Mouse (Mus musculus) bone marrow macrophage, adult 2 months (primary cell): ENCODE data around the gene Clec16a. TPM values are rescaled to one million over a fixed set of nuclear protein-coding genes. Genes with fewer than 3 reads are reported as not detected.

Source experiments
- H3K27ac ChIP-seq: 2 replicates; pipeline ENCODE4 v1.5.1; 2012; ENCODE audit warnings: low read depth, low read length; ENCODE audit not compliant: insufficient read depth
- H3K4me1 ChIP-seq: 2 replicates; pipeline ENCODE4 v1.6.1; 2012; ENCODE audit warnings: low read length; ENCODE audit not compliant: control insufficient read depth, insufficient read depth
- H3K4me3 ChIP-seq: 2 replicates; pipeline ENCODE4 v1.5.1; 2012; ENCODE audit warnings: mild to moderate bottlenecking, low read length, moderate library complexity; ENCODE audit not compliant: insufficient read depth
- CTCF ChIP-seq: IDR thresholded peaks from 2 replicates; pipeline ENCODE4 v1.5.1; 2012; ENCODE audit warnings: low read depth, mild to moderate bottlenecking, low read length, moderate library complexity
- POLR2A ChIP-seq: IDR thresholded peaks from 2 replicates; pipeline ENCODE4 v1.6.1; 2012; ENCODE audit warnings: mild to moderate bottlenecking, low read depth, low read length, borderline replicate concordance
- polyA plus RNA-seq: library from polyadenylated mRNA; stranded (reverse); fragments of >200 nt; gene quantifications from 2 replicates; pipeline ENCODE4 v1.2.4, GENCODE M21; 2012; ENCODE audit not compliant: missing spikeins, insufficient read depth, insufficient read length

Gene Clec16a
- polyA plus RNA-seq, 1 experiment = 15.8 TPM

GRCm38 (mm10) chr16:10530179-10530578 lies 15.0 kb upstream of the Clec16a start:
- Histone ChIP-seq H3K4me1 (no peaks in the 10 kb centered on the region), H3K27ac (no peak overlapping the region), H3K4me3 (no peak overlapping the region)
- TF ChIP-seq CTCF = no peak
- TF ChIP-seq POLR2A = no peak

DNA sequence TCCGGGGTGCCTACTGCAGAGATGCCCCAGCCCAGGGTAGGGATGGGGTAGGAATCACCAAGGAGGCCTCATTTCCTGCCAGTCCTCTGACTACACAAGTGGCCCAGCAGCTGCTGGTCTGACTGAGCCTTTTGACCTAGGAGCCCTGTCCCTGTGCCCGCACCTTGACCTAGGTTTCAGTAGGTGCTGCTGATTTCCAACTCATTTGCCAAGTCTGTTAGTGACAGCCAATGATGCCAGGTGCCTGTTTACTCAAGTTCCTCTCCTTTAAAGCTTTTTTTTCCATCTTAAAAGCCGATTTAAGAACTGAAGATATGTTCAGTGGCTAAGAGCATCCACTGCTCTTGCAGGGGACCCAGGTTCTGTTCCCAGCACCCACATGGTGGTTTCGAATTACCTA lies 11.4 kb upstream of the Clec16a start:
- TF ChIP-seq CTCF = no peak
- no peak for TF ChIP-seq POLR2A
- H3K27ac ChIP-seq = no peak overlapping the region
- no peak overlapping the region for H3K4me3 ChIP-seq
- H3K4me1 ChIP-seq = no peaks in the 10 kb centered on the region; the same call in 1 of the 2 replicates

DNA sequence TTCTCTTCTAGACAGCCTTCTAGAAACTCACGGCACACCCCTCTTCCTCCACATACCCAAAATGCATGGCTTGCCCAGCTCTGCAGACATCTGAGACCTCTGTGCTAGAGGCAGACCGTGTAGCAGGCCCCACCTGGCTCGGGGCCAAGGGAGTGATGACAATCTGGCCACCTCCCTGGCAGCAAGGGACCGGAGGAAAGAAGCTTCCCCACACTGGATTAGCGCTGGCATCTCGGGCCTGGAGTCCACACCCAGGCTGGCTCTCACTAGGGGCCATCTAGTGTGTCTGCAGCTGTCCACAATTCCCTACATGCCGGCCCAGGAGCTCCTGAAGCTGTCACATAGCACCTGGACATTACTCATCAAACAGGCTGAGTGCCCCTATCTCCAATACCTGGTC lies 10.6 kb upstream of the Clec16a start:
- Histone ChIP-seq H3K27ac (no peak overlapping the region), H3K4me1 (no peaks in the 10 kb centered on the region; the same call in 1 of the 2 replicates), H3K4me3 (no peak overlapping the region)
- TF ChIP-seq CTCF = no peak
- TF ChIP-seq POLR2A = no peak

GRCm38 (mm10) chr16:10536323-10536722 lies 8.8 kb upstream of the Clec16a start:
- Histone ChIP-seq H3K4me3 (no peak overlapping the region), H3K27ac (no peak overlapping the region), H3K4me1 (peaks cover 4% of the 10 kb centered on the region)
- TF ChIP-seq CTCF (no peak), POLR2A (no peak)

DNA sequence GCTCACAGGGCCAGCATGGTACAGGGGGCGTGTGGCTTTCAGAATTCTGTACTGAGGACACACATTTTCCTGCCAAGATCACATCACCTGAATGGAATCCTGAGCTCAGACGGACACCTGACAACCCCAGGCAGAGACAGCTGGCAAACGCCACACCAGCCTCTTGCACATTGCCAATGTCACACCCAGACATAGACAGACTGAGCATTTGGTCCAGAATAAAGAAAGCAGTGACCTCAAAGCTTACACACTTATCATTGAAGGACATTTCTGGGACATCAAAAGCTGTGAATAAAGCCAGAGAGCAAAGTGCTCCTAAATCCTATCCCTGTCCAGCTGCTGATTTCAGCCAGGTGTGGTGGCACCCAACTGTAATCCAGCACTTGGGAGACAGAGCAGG lies 8.2 kb upstream of the Clec16a start:
- Histone ChIP-seq H3K27ac (no peak overlapping the region), H3K4me3 (no peak overlapping the region), H3K4me1 (peaks cover 10% of the 10 kb centered on the region)
- TF ChIP-seq POLR2A (no peak), CTCF (no peak)

- H3K4me1 ChIP-seq = peaks cover 12% of the 10 kb centered on the region
- H3K27ac ChIP-seq = no peak overlapping the region
- no peak for TF ChIP-seq CTCF
- no peak for TF ChIP-seq POLR2A
Observed at GRCm38 (mm10) chr16:10540763-10541597, 4.2 kb upstream of the Clec16a start.

DNA sequence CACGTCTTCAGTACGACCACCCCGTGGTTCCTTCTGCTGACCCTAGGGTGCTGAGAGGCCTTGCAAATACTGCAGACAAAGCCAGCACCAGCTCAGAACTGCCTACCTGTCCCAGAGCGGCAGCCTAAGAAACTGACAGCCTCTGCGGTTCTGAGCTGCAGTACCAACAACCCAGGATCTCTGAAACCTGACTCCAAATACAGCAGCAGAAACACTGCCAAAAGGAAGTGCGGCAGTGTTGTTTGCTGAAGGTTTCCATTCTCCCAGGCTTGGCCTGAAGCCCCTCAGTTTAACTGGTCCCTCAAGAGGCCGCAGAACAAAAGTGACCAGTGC lies 3.6 kb upstream of the Clec16a start:
- peak overlapping the region; percentile 86 for H3K4me3 ChIP-seq
- TF ChIP-seq POLR2A (no peak), CTCF (no peak)
- H3K27ac ChIP-seq = no peak overlapping the region
- peaks cover 13% of the 10 kb centered on the region for H3K4me1 ChIP-seq

More at GRCm38 (mm10) chr16:10540763-10541597, 4.2 kb upstream of the Clec16a start:
- H3K4me3 ChIP-seq = peak overlapping the region; percentile 86; the same call in 1 of the 2 replicates

- Histone ChIP-seq H3K4me3 (peak overlapping the region; percentile 86), H3K27ac (no peak overlapping the region), H3K4me1 (peaks cover 17% of the 10 kb centered on the region)
- TF ChIP-seq CTCF (no peak), POLR2A (no peak)
Observed at GRCm38 (mm10) chr16:10542266-10542665, 2.9 kb upstream of the Clec16a start.

DNA sequence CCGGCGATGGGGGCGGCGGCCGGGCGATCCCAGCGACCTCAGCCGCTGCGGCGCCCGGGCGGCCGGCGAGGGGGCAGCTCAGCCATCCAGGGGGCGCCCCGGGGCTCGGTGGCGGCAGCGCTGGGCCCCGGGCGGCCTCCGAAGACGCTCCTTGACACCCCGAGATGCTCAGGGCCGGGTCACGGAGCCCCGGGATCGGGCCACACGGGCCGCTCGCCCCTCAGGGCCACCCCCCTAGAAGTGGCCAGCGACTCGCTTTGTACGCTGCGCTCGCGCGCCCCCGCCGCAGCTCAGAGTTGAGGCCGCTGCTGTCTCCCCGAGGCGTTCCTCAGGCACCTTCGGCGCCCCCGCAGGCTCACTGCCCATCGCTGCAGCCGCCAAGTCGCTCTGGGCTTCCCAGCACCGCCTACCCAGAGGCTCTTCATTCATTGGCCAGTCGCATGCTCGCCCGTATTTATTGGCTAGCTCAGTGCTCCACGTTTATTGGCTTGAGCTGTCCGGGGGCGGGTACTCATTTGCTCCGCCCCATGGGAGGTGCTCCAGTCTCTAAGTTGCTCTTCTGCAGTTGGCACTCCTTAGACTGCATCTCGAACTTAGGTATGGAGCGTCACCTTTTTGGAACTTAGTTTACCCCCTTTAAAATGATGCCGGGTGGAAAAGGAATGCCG lies 2.3 kb upstream of the Clec16a start, which contains the start of gene Dexi:
Gene Dexi (minus strand): TSS at position 357 of the 668 bp plus-strand sequence.
- peaks cover 19% of the 10 kb centered on the region for H3K4me1 ChIP-seq
- no peak for TF ChIP-seq CTCF
- TF ChIP-seq POLR2A = peak; percentile 88
- peak within 1 kb of the TSS; percentile 86 for H3K4me3 ChIP-seq
- H3K27ac ChIP-seq = no peak within 1 kb of the TSS

DNA sequence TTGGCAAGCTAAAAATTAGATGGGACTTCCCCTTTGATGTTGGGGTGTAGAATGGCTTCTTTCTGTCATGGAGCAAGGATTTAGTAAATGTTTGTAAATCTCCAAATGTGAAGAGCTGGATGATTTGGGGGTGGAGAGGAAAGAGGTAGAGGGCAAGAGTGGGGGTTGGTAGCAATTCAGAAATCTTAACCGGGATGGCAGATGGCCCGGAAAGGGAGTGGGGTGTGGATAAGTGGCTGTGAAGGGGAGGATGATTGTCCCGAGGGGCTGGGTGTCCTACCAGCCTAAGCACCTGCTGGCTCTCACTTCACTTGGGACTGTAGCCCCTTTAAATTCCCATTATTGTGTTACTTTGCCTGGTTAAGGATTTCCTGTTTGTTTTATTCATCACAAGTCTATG lies 1.7 kb downstream of the Clec16a start:
- Histone ChIP-seq H3K4me3 (no peak overlapping the region), H3K4me1 (peaks cover 13% of the 10 kb centered on the region)
- TF ChIP-seq CTCF = no peak
- TF ChIP-seq POLR2A = no peak

More for the DNA sequence above, 1.7 kb downstream of the Clec16a start:
- no peak overlapping the region for H3K27ac ChIP-seq
